ENCODE assay signal across 9 mouse cellular contexts in genomic region chr9:21591127-21591830, GRCm38 (mm10). TPM values are rescaled to one million over a fixed set of nuclear protein-coding genes. Genes with fewer than 3 reads are reported as not detected.
DNase-seq lines count a peak whose midpoint lies in the region; ATAC-seq and TF ChIP-seq lines count a peak whose summit lies in the region.
"Had no signal": no experiment of that assay in that cellular context is flagged by ENCODE, and none has a peak within 500 bp of the region (broad histone marks: within the 10 kb centered on the region; RNA-seq: fewer than 3 reads in every experiment).

No protein-coding gene starts in this region.

- no peak for TF ChIP-seq CTCF in G1E (IDR thresholded peaks at IDR 0.05; ENCODE audit: low read depth, low read length)

- no peak for DNase-seq in hindbrain, embryonic 10.5 days (ENCODE audit: low spot score)
- DNase-seq in hindbrain, embryonic 11.5 days (ENCODE audit: low spot score) = no peak
- DNase-seq in G1E (ENCODE audit: low spot score) = no peak
- DNase-seq in layer of hippocampus, postnatal 14 days (ENCODE audit: low spot score in 2 of 2) = no peak
- no peak for DNase-seq in right cerebral cortex, postnatal 4 days
- no peak for DNase-seq in cerebellum, postnatal 14 days
- DNase-seq: thymus, adult 2 months had no signal

- peaks cover 34% of the 10 kb centered on the region for H3K4me1 ChIP-seq in hindbrain, embryonic 10.5 days (replicated peaks)
- peaks cover 5% of the 10 kb centered on the region for H3K4me1 ChIP-seq in hindbrain, embryonic 11.5 days (replicated peaks; ENCODE audit: control insufficient read depth, insufficient read depth, low read length)
- peaks cover 59% of the 10 kb centered on the region for H3K4me1 ChIP-seq in G1E (ENCODE audit: insufficient read depth, low read depth, low read length)
- peaks cover 29% of the 10 kb centered on the region for H3K4me1 ChIP-seq in hindbrain, embryonic 12.5 days
- peaks cover 31% of the 10 kb centered on the region for H3K4me1 ChIP-seq in midbrain, embryonic 12.5 days

- H3K27ac ChIP-seq in hindbrain, embryonic 10.5 days = no peak overlapping the region
- no peak overlapping the region for H3K27ac ChIP-seq in hindbrain, embryonic 11.5 days (ENCODE audit: low read depth, low read length)
- no peak overlapping the region for H3K27ac ChIP-seq in hindbrain, embryonic 12.5 days
- no peak overlapping the region for H3K27ac ChIP-seq in midbrain, embryonic 12.5 days (replicated peaks)

- no peak overlapping the region for H3K4me2 ChIP-seq in hindbrain, embryonic 11.5 days (replicated peaks; ENCODE audit: low read depth, low read length)
- H3K4me2 ChIP-seq in hindbrain, embryonic 12.5 days (replicated peaks) = peak overlapping the region; percentile 98
- peak overlapping the region; percentile 98; the same call in 1 of the 2 replicates for H3K4me2 ChIP-seq in midbrain, embryonic 12.5 days (replicated peaks)

- peak overlapping the region; percentile 99 for H3K4me3 ChIP-seq in hindbrain, embryonic 10.5 days
- H3K4me3 ChIP-seq in hindbrain, embryonic 11.5 days (ENCODE audit: low read depth, low read length) = no peak overlapping the region; the same call in 1 of the 2 replicates
- peak overlapping the region; percentile 2; the same call in 1 of the 2 replicates for H3K4me3 ChIP-seq in G1E (ENCODE audit: low read depth, low read length)
- H3K4me3 ChIP-seq in hindbrain, embryonic 12.5 days = no peak overlapping the region
- no peak overlapping the region for H3K4me3 ChIP-seq in midbrain, embryonic 12.5 days

- no peaks in the 10 kb centered on the region for H3K27me3 ChIP-seq in hindbrain, embryonic 10.5 days (ENCODE audit: insufficient read depth, poor library complexity, severe bottlenecking)
- no peaks in the 10 kb centered on the region for H3K27me3 ChIP-seq in hindbrain, embryonic 11.5 days (ENCODE audit: control insufficient read depth, insufficient read depth, low read length)
- H3K27me3 ChIP-seq in G1E (ENCODE audit: insufficient read depth, low read length) = no peaks in the 10 kb centered on the region
- no peaks in the 10 kb centered on the region for H3K27me3 ChIP-seq in hindbrain, embryonic 12.5 days
- no peaks in the 10 kb centered on the region for H3K27me3 ChIP-seq in midbrain, embryonic 12.5 days

- H3K9ac ChIP-seq in hindbrain, embryonic 11.5 days (ENCODE audit: low read depth, low read length) = no peak overlapping the region
- no peak overlapping the region for H3K9ac ChIP-seq in hindbrain, embryonic 12.5 days
- no peak overlapping the region for H3K9ac ChIP-seq in midbrain, embryonic 12.5 days (replicated peaks)

- 87% methylated on average over 6 of the region's 6 CpGs for WGBS in hindbrain, embryonic 10.5 days
- WGBS in hindbrain, embryonic 11.5 days = 87% methylated on average over 6 of the region's 6 CpGs
- 89% methylated on average over 6 of the region's 6 CpGs for WGBS in hindbrain, embryonic 12.5 days
- WGBS in midbrain, embryonic 12.5 days = 85% methylated on average over 6 of the region's 6 CpGs

- H3K9me3 ChIP-seq in hindbrain, embryonic 10.5 days = no peaks in the 10 kb centered on the region
- H3K9me3 ChIP-seq in hindbrain, embryonic 11.5 days (ENCODE audit: control insufficient read depth, low read length) = no peaks in the 10 kb centered on the region
- no peaks in the 10 kb centered on the region for H3K9me3 ChIP-seq in G1E (replicated peaks)
- no peaks in the 10 kb centered on the region for H3K9me3 ChIP-seq in hindbrain, embryonic 12.5 days (replicated peaks)
- H3K9me3 ChIP-seq in midbrain, embryonic 12.5 days = no peaks in the 10 kb centered on the region

- ATAC-seq in hindbrain, embryonic 11.5 days (ENCODE audit: low FRiP score) = no peak
- ATAC-seq in G1E (ENCODE audit: extremely low read depth, insufficient number of reproducible peaks, low FRiP score, poor library complexity, severe bottlenecking) = no peak
- ATAC-seq in hindbrain, embryonic 12.5 days (ENCODE audit: low FRiP score) = no peak
- ATAC-seq in midbrain, embryonic 12.5 days (ENCODE audit: low FRiP score, low read depth) = no peak

- H3K36me3 ChIP-seq in hindbrain, embryonic 10.5 days = peaks cover 74% of the 10 kb centered on the region
- H3K36me3 ChIP-seq in hindbrain, embryonic 11.5 days (ENCODE audit: control insufficient read depth, insufficient read depth, low read length) = peaks cover 17% of the 10 kb centered on the region
- H3K36me3 ChIP-seq in G1E (replicated peaks) = peaks cover 86% of the 10 kb centered on the region
- H3K36me3 ChIP-seq in hindbrain, embryonic 12.5 days = peaks cover 57% of the 10 kb centered on the region
- peaks cover 48% of the 10 kb centered on the region for H3K36me3 ChIP-seq in midbrain, embryonic 12.5 days

RNA-seq across cellular contexts. Expression of gene Timm29, which starts 1.2 kb away (rescaled TPM):
- 33.8 and 38.4 TPM in 2 replicates for polyA plus RNA-seq in hindbrain, embryonic 10.5 days (2016; fragmentation: Nextera tagmentation; extraction: Ambion mirVana)
- polyA plus RNA-seq in hindbrain, embryonic 11.5 days (2014; fragmentation: Nextera tagmentation; extraction: Ambion mirVana) = 53.9 and 61.7 TPM in 2 replicates
- total RNA-seq in G1E (2014; fragmentation: Nextera tagmentation) (25.1 and 25.5 TPM in 2 replicates), G1E (2017) (30.7 and 35.9 TPM in 2 replicates)
- 18.3 and 20.0 TPM in 2 replicates for polyA plus RNA-seq in G1E (2012)
- 56.5 and 61.0 TPM in 2 replicates for polyA plus RNA-seq in hindbrain, embryonic 12.5 days (2016; fragmentation: Nextera tagmentation; extraction: Ambion mirVana)
- polyA plus RNA-seq in midbrain, embryonic 12.5 days (2016; fragmentation: Nextera tagmentation; extraction: Ambion mirVana) = 57.6 and 60.9 TPM in 2 replicates
- total RNA-seq in layer of hippocampus, postnatal 14 days (2021) = 10 to 100 TPM; 54.3 to 56.9 TPM

RNA-seq across cellular contexts. Expression of gene Yipf2, which starts 1.3 kb away (rescaled TPM):
- 21.5 and 23.7 TPM in 2 replicates for polyA plus RNA-seq in hindbrain, embryonic 10.5 days (2016; fragmentation: Nextera tagmentation; extraction: Ambion mirVana)
- polyA plus RNA-seq in hindbrain, embryonic 11.5 days (2014; fragmentation: Nextera tagmentation; extraction: Ambion mirVana) = 16.0 and 16.9 TPM in 2 replicates
- total RNA-seq in G1E (2014; fragmentation: Nextera tagmentation) = 6.8 and 8.5 TPM in 2 replicates
- total RNA-seq in G1E (2017) = 13.2 and 19.0 TPM in 2 replicates
- polyA plus RNA-seq in G1E (2012) = 4.7 and 5.1 TPM in 2 replicates
- 19.4 and 21.5 TPM in 2 replicates for polyA plus RNA-seq in hindbrain, embryonic 12.5 days (2016; fragmentation: Nextera tagmentation; extraction: Ambion mirVana)
- 20.8 and 21.2 TPM in 2 replicates for polyA plus RNA-seq in midbrain, embryonic 12.5 days (2016; fragmentation: Nextera tagmentation; extraction: Ambion mirVana)
- 10 to 100 TPM; 14.7 to 15.9 TPM for total RNA-seq in layer of hippocampus, postnatal 14 days (2021)

RNA-seq across cellular contexts. Expression of gene Smarca4, which starts 24.7 kb away (rescaled TPM):
- 153 and 173 TPM in 2 replicates for polyA plus RNA-seq in hindbrain, embryonic 10.5 days (2016; fragmentation: Nextera tagmentation; extraction: Ambion mirVana)
- 142 and 146 TPM in 2 replicates for polyA plus RNA-seq in hindbrain, embryonic 11.5 days (2014; fragmentation: Nextera tagmentation; extraction: Ambion mirVana)
- total RNA-seq in G1E (2014; fragmentation: Nextera tagmentation) (85.6 and 96.4 TPM in 2 replicates), G1E (2017) (42.2 and 46.1 TPM in 2 replicates)
- polyA plus RNA-seq in G1E (2012) = 220 and 247 TPM in 2 replicates
- 173 and 181 TPM in 2 replicates for polyA plus RNA-seq in hindbrain, embryonic 12.5 days (2016; fragmentation: Nextera tagmentation; extraction: Ambion mirVana)
- polyA plus RNA-seq in midbrain, embryonic 12.5 days (2016; fragmentation: Nextera tagmentation; extraction: Ambion mirVana) = 178 and 189 TPM in 2 replicates
- 100 to 1,000 TPM; 121 to 123 TPM for total RNA-seq in layer of hippocampus, postnatal 14 days (2021)

RNA-seq across cellular contexts. Expression of gene Carm1, which starts 44.6 kb away (rescaled TPM):
- polyA plus RNA-seq in hindbrain, embryonic 10.5 days (2016; fragmentation: Nextera tagmentation; extraction: Ambion mirVana) = 66.3 and 71.9 TPM in 2 replicates
- polyA plus RNA-seq in hindbrain, embryonic 11.5 days (2014; fragmentation: Nextera tagmentation; extraction: Ambion mirVana) = 50.1 and 59.7 TPM in 2 replicates
- total RNA-seq in G1E (2014; fragmentation: Nextera tagmentation) (71.9 and 79.5 TPM in 2 replicates), G1E (2017) (10.0 and 12.5 TPM in 2 replicates)
- polyA plus RNA-seq in G1E (2012) = 143 and 160 TPM in 2 replicates
- polyA plus RNA-seq in hindbrain, embryonic 12.5 days (2016; fragmentation: Nextera tagmentation; extraction: Ambion mirVana) = 76.7 and 77.9 TPM in 2 replicates
- polyA plus RNA-seq in midbrain, embryonic 12.5 days (2016; fragmentation: Nextera tagmentation; extraction: Ambion mirVana) = 65.6 and 69.3 TPM in 2 replicates
- 10 to 100 TPM; 66.5 to 68.8 TPM for total RNA-seq in layer of hippocampus, postnatal 14 days (2021)

Comparison
In these comparisons a context has a peak if more than half of its experiments do, and no peak if none do; other contexts are left out.
1. H3K4me3 ChIP-seq: peak in hindbrain, embryonic 10.5 days (single experiment) and G1E (single experiment); none in hindbrain, embryonic 11.5 days (single experiment), hindbrain, embryonic 12.5 days (single experiment) and midbrain, embryonic 12.5 days (single experiment).